In the genomic region with DNA sequence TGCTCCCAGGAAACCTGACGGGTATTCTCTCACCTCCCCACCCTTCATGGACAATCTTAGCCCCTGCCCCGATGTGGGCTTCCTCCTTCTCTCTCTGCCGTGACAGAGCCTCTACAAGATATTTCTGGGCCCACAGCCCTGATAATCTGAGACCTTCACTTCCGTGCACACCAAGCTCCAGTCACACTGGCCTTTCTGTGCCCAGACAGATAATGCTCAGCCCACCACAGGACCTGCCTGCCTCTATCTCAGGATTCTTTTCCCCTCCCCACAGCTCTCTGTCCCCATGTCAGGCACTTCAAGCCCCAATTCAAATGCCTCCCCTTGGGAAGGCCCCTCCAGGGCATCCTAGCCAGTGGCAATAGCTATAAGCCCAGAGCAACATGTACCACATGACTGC, we compare ENCODE assay signal across 24 mouse cellular contexts. TPM values are rescaled to one million over a fixed set of nuclear protein-coding genes. Genes with fewer than 3 reads are reported as not detected.
DNase-seq lines count a peak whose midpoint lies in the region; ATAC-seq and TF ChIP-seq lines count a peak whose summit lies in the region.
"Had no signal": no experiment of that assay in that cellular context is flagged by ENCODE, and none has a peak within 500 bp of the region (broad histone marks: within the 10 kb centered on the region; RNA-seq: fewer than 3 reads in every experiment).

No protein-coding gene starts in this region.

- H3K4me2 ChIP-seq in forebrain, embryonic 12.5 days = no peak overlapping the region
- H3K4me2 ChIP-seq in forebrain, embryonic 15.5 days (replicated peaks) = no peak overlapping the region
- H3K4me2 ChIP-seq in hindbrain, embryonic 13.5 days = no peak overlapping the region
- no peak overlapping the region for H3K4me2 ChIP-seq in hindbrain, embryonic 11.5 days (replicated peaks; ENCODE audit: low read depth, low read length)
- no peak overlapping the region for H3K4me2 ChIP-seq in stomach, embryonic 16.5 days (ENCODE audit: low read depth, low read length)
- no peak overlapping the region for H3K4me2 ChIP-seq in stomach, postnatal 0 days (replicated peaks; ENCODE audit: low read depth)
- H3K4me2 ChIP-seq: forebrain, embryonic 13.5 days; heart, embryonic 15.5 days; hindbrain, embryonic 14.5 days; liver, embryonic 15.5 days had no signal

- TF ChIP-seq EP300 in stomach, postnatal 0 days (optimal IDR thresholded peaks at IDR 0.05) = no peak

- no peak for ATAC-seq in forebrain, embryonic 12.5 days (ENCODE audit: low FRiP score)
- ATAC-seq in forebrain, embryonic 15.5 days (replicated peaks) = no peak
- no peak for ATAC-seq in hindbrain, embryonic 13.5 days (ENCODE audit: low FRiP score)
- no peak for ATAC-seq in hindbrain, embryonic 11.5 days (ENCODE audit: low FRiP score)
- ATAC-seq in stomach, embryonic 16.5 days (ENCODE audit: insufficient read depth, low FRiP score) = no peak
- ATAC-seq in stomach, postnatal 0 days (ENCODE audit: low FRiP score, low TSS enrichment) = no peak
- ATAC-seq: CD4-positive, CD25-positive, alpha-beta regulatory T cell, adult 4 months; forebrain, embryonic 13.5 days had no signal

- WGBS in forebrain, embryonic 12.5 days = 71% methylated on average over 4 of the region's 4 CpGs
- WGBS in forebrain, embryonic 15.5 days = 69% methylated on average over 4 of the region's 4 CpGs
- WGBS in hindbrain, embryonic 13.5 days = 68% methylated on average over 4 of the region's 4 CpGs
- 69% methylated on average over 4 of the region's 4 CpGs for WGBS in hindbrain, embryonic 11.5 days
- WGBS in stomach, embryonic 16.5 days = 65% methylated on average over 4 of the region's 4 CpGs
- WGBS in stomach, postnatal 0 days = 68% methylated on average over 4 of the region's 4 CpGs

- no peaks in the 10 kb centered on the region for H3K9me3 ChIP-seq in forebrain, embryonic 12.5 days
- no peaks in the 10 kb centered on the region for H3K9me3 ChIP-seq in forebrain, embryonic 15.5 days
- H3K9me3 ChIP-seq in hindbrain, embryonic 13.5 days = no peaks in the 10 kb centered on the region
- no peaks in the 10 kb centered on the region for H3K9me3 ChIP-seq in hindbrain, embryonic 11.5 days (ENCODE audit: control insufficient read depth, low read length)
- H3K9me3 ChIP-seq in stomach, embryonic 16.5 days (replicated peaks; ENCODE audit: control insufficient read depth, low read length) = no peaks in the 10 kb centered on the region
- H3K9me3 ChIP-seq in stomach, postnatal 0 days (ENCODE audit: control insufficient read depth, low read length) = no peaks in the 10 kb centered on the region
- H3K9me3 ChIP-seq: forebrain, embryonic 13.5 days; G1E; heart, embryonic 15.5 days; liver, embryonic 15.5 days had no signal

- H3K4me3 ChIP-seq in forebrain, embryonic 12.5 days (replicated peaks) = no peak overlapping the region
- no peak overlapping the region for H3K4me3 ChIP-seq in forebrain, embryonic 15.5 days
- no peak overlapping the region for H3K4me3 ChIP-seq in hindbrain, embryonic 13.5 days
- H3K4me3 ChIP-seq in hindbrain, embryonic 11.5 days (ENCODE audit: low read depth, low read length) = no peak overlapping the region
- H3K4me3 ChIP-seq in stomach, embryonic 16.5 days (replicated peaks; ENCODE audit: low read length) = no peak overlapping the region
- H3K4me3 ChIP-seq in stomach, postnatal 0 days (ENCODE audit: low read depth, low read length) = no peak overlapping the region
- H3K4me3 ChIP-seq: forebrain, embryonic 13.5 days; heart, embryonic 15.5 days; left cerebral cortex, adult 2 months; liver, embryonic 15.5 days had no signal

- peaks cover 81% of the 10 kb centered on the region for H3K27me3 ChIP-seq in forebrain, embryonic 12.5 days
- no peaks in the 10 kb centered on the region for H3K27me3 ChIP-seq in forebrain, embryonic 15.5 days
- peaks cover 78% of the 10 kb centered on the region for H3K27me3 ChIP-seq in hindbrain, embryonic 13.5 days
- H3K27me3 ChIP-seq in hindbrain, embryonic 11.5 days (ENCODE audit: control insufficient read depth, insufficient read depth, low read length) = peaks cover 62% of the 10 kb centered on the region
- H3K27me3 ChIP-seq in stomach, embryonic 16.5 days (ENCODE audit: control insufficient read depth, insufficient read depth, low read length) = peaks cover 8% of the 10 kb centered on the region
- H3K27me3 ChIP-seq in stomach, postnatal 0 days (ENCODE audit: control insufficient read depth, insufficient read depth, low read length) = no peaks in the 10 kb centered on the region

- no peaks in the 10 kb centered on the region for H3K36me3 ChIP-seq in forebrain, embryonic 12.5 days (replicated peaks)
- no peaks in the 10 kb centered on the region for H3K36me3 ChIP-seq in forebrain, embryonic 15.5 days
- H3K36me3 ChIP-seq in hindbrain, embryonic 13.5 days = 0 out of 2 replicates have a peak, but pooled peaks cover 5% of the 10 kb centered on the region
- no peaks in the 10 kb centered on the region for H3K36me3 ChIP-seq in hindbrain, embryonic 11.5 days (ENCODE audit: control insufficient read depth, insufficient read depth, low read length)
- no peaks in the 10 kb centered on the region for H3K36me3 ChIP-seq in stomach, embryonic 16.5 days (ENCODE audit: control insufficient read depth, insufficient read depth, low read length)
- no peaks in the 10 kb centered on the region for H3K36me3 ChIP-seq in stomach, postnatal 0 days (ENCODE audit: control insufficient read depth, insufficient read depth, low read length)
- H3K36me3 ChIP-seq: G1E; heart, embryonic 15.5 days; liver, embryonic 15.5 days had no signal

- H3K9ac ChIP-seq in forebrain, embryonic 12.5 days = 0 out of 2 replicates have a peak overlapping the region, but pooled peaks have one; percentile 25
- H3K9ac ChIP-seq in forebrain, embryonic 15.5 days (replicated peaks) = no peak overlapping the region
- peak overlapping the region; percentile 35; the same call in 1 of the 2 replicates for H3K9ac ChIP-seq in hindbrain, embryonic 13.5 days
- no peak overlapping the region for H3K9ac ChIP-seq in hindbrain, embryonic 11.5 days (ENCODE audit: low read depth, low read length)
- H3K9ac ChIP-seq in stomach, embryonic 16.5 days (ENCODE audit: low read length) = 0 out of 2 replicates have a peak overlapping the region, but pooled peaks have one; percentile 13
- H3K9ac ChIP-seq in stomach, postnatal 0 days (ENCODE audit: low read length) = no peak overlapping the region
- H3K9ac ChIP-seq: forebrain, embryonic 13.5 days; heart, embryonic 15.5 days; hindbrain, embryonic 14.5 days; liver, embryonic 15.5 days had no signal

- TF ChIP-seq CTCF in stomach, postnatal 0 days (IDR thresholded peaks at IDR 0.05; ENCODE audit: low read depth) = no peak

- no peak for DNase-seq in hindbrain, embryonic 11.5 days (ENCODE audit: low spot score)
- no peak for DNase-seq in stomach, postnatal 0 days (ENCODE audit: low spot score)
- no peak for DNase-seq in testis, postnatal 10 days (ENCODE audit: low spot score)
- no peak for DNase-seq in Muller cell, postnatal 12 days (ENCODE audit: inconsistent ontology term)
- DNase-seq: adrenal gland, postnatal 36 days; cerebellum, adult 11-12 months; cerebellum, postnatal 25 days; gastrocnemius, postnatal 25 days; kidney, adult 8-10 months; kidney, postnatal 14 days; right cerebral cortex, adult 18-20 months; thymus, postnatal 36 days had no signal

- peak overlapping the region; percentile 36; the same call in 1 of the 2 replicates for H3K27ac ChIP-seq in forebrain, embryonic 12.5 days
- H3K27ac ChIP-seq in forebrain, embryonic 15.5 days (replicated peaks) = no peak overlapping the region
- peak overlapping the region; percentile 35 for H3K27ac ChIP-seq in hindbrain, embryonic 13.5 days
- no peak overlapping the region for H3K27ac ChIP-seq in hindbrain, embryonic 11.5 days (ENCODE audit: low read depth, low read length)
- no peak overlapping the region for H3K27ac ChIP-seq in stomach, embryonic 16.5 days (ENCODE audit: low read length)
- H3K27ac ChIP-seq in stomach, postnatal 0 days (replicated peaks) = no peak overlapping the region
- H3K27ac ChIP-seq: heart, embryonic 15.5 days; hindbrain, embryonic 14.5 days; left cerebral cortex, adult 2 months; liver, embryonic 15.5 days; macrophage had no signal

- H3K4me1 ChIP-seq in forebrain, embryonic 12.5 days = peaks cover 92% of the 10 kb centered on the region
- H3K4me1 ChIP-seq in forebrain, embryonic 15.5 days = peaks cover 78% of the 10 kb centered on the region
- H3K4me1 ChIP-seq in hindbrain, embryonic 13.5 days (replicated peaks) = peaks cover 100% of the 10 kb centered on the region
- H3K4me1 ChIP-seq in hindbrain, embryonic 11.5 days (replicated peaks; ENCODE audit: control insufficient read depth, insufficient read depth, low read length) = peaks cover 37% of the 10 kb centered on the region
- H3K4me1 ChIP-seq in stomach, embryonic 16.5 days (ENCODE audit: control insufficient read depth, insufficient read depth, low read length) = peaks cover 39% of the 10 kb centered on the region
- no peaks in the 10 kb centered on the region for H3K4me1 ChIP-seq in stomach, postnatal 0 days (replicated peaks; ENCODE audit: control insufficient read depth, insufficient read depth)

RNA-seq across cellular contexts. Expression of a gene that starts 31.0 kb away (rescaled TPM):
- 14.7 and 14.9 TPM in 2 replicates for polyA plus RNA-seq in forebrain, embryonic 12.5 days (2016; fragmentation: Nextera tagmentation; extraction: Ambion mirVana)
- polyA plus RNA-seq in forebrain, embryonic 15.5 days (2015; fragmentation: Nextera tagmentation; extraction: Ambion mirVana) = 18.2 and 18.7 TPM in 2 replicates
- polyA plus RNA-seq in hindbrain, embryonic 13.5 days (2015; fragmentation: Nextera tagmentation; extraction: Ambion mirVana) = 11.8 and 12.6 TPM in 2 replicates
- polyA plus RNA-seq in hindbrain, embryonic 11.5 days (2014; fragmentation: Nextera tagmentation; extraction: Ambion mirVana) = 12.6 and 14.8 TPM in 2 replicates
- 7.1 and 8.0 TPM in 2 replicates for polyA plus RNA-seq in stomach, embryonic 16.5 days (2015; fragmentation: Nextera tagmentation; extraction: Ambion mirVana)
- 3.6 and 3.7 TPM in 2 replicates for polyA plus RNA-seq in stomach, postnatal 0 days (2015; fragmentation: Nextera tagmentation; extraction: Ambion mirVana)

Comparison
In these comparisons a context has a peak if more than half of its experiments do, and no peak if none do; other contexts are left out.
1. H3K27ac ChIP-seq: peak in forebrain, embryonic 12.5 days (single experiment) and hindbrain, embryonic 13.5 days (single experiment); none in forebrain, embryonic 15.5 days (single experiment), hindbrain, embryonic 11.5 days (single experiment), stomach, embryonic 16.5 days (single experiment) and stomach, postnatal 0 days (single experiment).
2. H3K9ac ChIP-seq: peak in forebrain, embryonic 12.5 days (single experiment), hindbrain, embryonic 13.5 days (single experiment) and stomach, embryonic 16.5 days (single experiment); none in forebrain, embryonic 15.5 days (single experiment), hindbrain, embryonic 11.5 days (single experiment) and stomach, postnatal 0 days (single experiment).